Mouse (Mus musculus) megakaryocyte, embryonic 14.5 days (primary cell): ENCODE measurements around the gene Phactr1. TPM values are rescaled to one million over a fixed set of nuclear protein-coding genes. Genes with fewer than 3 reads are reported as not detected.

Experiments used
- H3K27me3 ChIP-seq: replicated peaks from 2 replicates; pipeline ENCODE3; 2012; ENCODE audit warnings: inconsistent platforms
- H3K36me3 ChIP-seq: replicated peaks from 2 replicates; pipeline ENCODE3; 2012; ENCODE audit warnings: low read length, inconsistent platforms, mixed read lengths
- H3K4me1 ChIP-seq: 2 replicates; pipeline ENCODE4 v1.6.1; 2012; ENCODE audit warnings: inconsistent platforms
- H3K4me3 ChIP-seq: replicated peaks from 2 replicates; pipeline ENCODE3; 2012; ENCODE audit warnings: moderate library complexity, mild to moderate bottlenecking, inconsistent platforms
- H3K9me3 ChIP-seq: 2 replicates; pipeline ENCODE4 v1.6.1; 2012; ENCODE audit warnings: inconsistent platforms
- FLI1 ChIP-seq: IDR thresholded peaks from 2 replicates; pipeline ENCODE4 v1.6.1; 2012; ENCODE audit warnings: low read length, inconsistent platforms, mixed read lengths
- GATA1 ChIP-seq: IDR thresholded peaks from 3 replicates; pipeline ENCODE4 v1.6.1; 2012; ENCODE audit warnings: mixed read lengths, low read length, inconsistent platforms, borderline replicate concordance
- polyA plus RNA-seq: library from polyadenylated mRNA; stranded (reverse); fragments of >175 nt; gene quantifications from 2 replicates; pipeline ENCODE4 v1.2.3, GENCODE M21; 2012; ENCODE audit warnings: low replicate concordance; ENCODE audit not compliant: insufficient read depth

Phactr1 gene
- polyA plus RNA-seq, 1 experiment = 0.01 TPM

DNA sequence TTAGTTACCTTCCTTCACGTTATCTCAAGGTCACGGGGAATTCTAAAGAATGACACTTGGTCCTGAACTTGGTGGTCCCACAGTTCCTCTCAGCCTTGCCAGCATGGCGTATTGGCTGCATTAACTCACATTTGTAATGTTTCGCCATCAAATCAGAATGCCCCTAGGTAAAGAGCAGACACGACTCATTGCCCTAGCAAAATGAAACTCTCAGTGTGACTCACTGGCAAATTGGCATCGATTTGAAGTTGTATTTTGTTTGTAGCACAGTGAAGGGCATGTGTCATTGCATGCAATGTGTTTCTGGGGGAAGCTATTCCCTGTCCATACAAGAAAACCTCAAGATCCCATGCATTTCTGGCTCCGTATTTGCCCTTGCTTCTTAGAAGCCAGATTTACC, 404.8 kb downstream of the Phactr1 start:
- peaks cover 8% of the 10 kb centered on the region for H3K27me3 ChIP-seq
- H3K4me3 ChIP-seq = no peak overlapping the region
- peaks cover 22% of the 10 kb centered on the region for H3K9me3 ChIP-seq
- H3K36me3 ChIP-seq = no peaks in the 10 kb centered on the region
- H3K4me1 ChIP-seq = no peaks in the 10 kb centered on the region
- TF ChIP-seq GATA1 (no peak), FLI1 (no peak)

DNA sequence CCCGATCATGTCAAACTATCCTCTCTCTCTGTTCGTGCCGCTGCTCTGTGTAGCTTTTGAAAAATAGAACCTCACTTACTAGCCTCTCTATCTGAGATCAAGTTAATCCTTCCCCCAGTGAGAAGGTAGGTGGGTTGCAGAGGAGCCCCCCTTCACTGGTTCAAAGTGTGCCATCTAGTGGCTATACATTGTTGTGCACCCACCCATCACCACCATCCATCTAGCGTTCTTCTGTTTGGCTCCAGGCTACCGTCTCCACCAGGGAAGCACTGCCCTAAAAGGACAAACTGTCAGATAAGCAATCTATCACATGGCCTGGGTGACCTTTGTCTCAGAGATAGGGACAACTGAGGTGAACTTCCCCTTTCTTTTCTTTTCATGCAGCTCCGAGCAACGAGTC, 413.9 kb downstream of the Phactr1 start:
- Histone ChIP-seq H3K9me3 (no peaks in the 10 kb centered on the region), H3K27me3 (peaks cover 18% of the 10 kb centered on the region), H3K4me3 (no peak overlapping the region), H3K4me1 (peaks cover 11% of the 10 kb centered on the region; the same call in 1 of the 2 replicates), H3K36me3 (no peaks in the 10 kb centered on the region)
- TF ChIP-seq FLI1 (no peak), GATA1 (no peak)

DNA sequence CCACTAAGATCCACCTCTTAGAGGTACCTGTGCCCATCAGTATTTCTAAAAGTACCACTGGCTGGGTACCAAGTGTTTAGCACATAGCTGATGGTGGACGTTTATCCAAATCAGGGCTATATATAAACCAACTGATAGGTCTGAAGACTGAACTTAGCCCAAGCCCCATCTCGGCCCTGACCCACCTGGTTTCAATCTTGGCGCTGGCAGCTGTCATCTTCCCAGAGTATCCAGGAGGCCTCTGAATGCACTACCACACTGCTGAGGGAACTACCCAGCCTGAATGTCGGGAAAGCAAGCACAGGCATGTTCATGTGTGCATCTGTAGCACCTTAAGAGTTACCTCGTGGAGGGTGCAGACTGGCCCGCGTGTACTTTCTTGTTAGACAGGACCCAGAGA, 422.5 kb downstream of the Phactr1 start:
- Histone ChIP-seq H3K4me1 (no peaks in the 10 kb centered on the region), H3K36me3 (no peaks in the 10 kb centered on the region), H3K9me3 (peaks cover 12% of the 10 kb centered on the region), H3K4me3 (no peak overlapping the region), H3K27me3 (peaks cover 5% of the 10 kb centered on the region)
- TF ChIP-seq GATA1 (no peak), FLI1 (no peak)

DNA sequence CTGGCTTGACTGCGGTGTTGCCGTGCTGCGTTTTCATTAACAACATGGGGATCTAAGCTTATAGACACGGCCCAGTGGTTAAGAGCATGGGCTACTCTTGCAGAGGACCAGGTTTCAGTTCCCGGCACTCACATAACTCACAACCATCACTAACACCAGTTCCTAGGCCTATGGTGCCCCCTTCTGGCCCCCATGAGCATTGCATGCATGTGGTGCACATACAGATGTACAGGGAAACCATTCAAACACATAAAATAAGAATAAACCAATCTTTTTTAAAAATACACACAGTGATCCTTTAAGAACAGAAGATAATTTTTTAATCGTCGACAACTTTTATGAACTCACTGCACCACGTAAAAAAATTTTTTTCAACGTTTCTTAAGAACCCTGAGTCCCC, 424.1 kb downstream of the Phactr1 start:
- peaks cover 5% of the 10 kb centered on the region for H3K27me3 ChIP-seq
- H3K4me3 ChIP-seq = no peak overlapping the region
- no peak for TF ChIP-seq GATA1
- no peak for TF ChIP-seq FLI1
- H3K36me3 ChIP-seq = no peaks in the 10 kb centered on the region
- no peaks in the 10 kb centered on the region for H3K4me1 ChIP-seq
- H3K9me3 ChIP-seq = peaks cover 17% of the 10 kb centered on the region

DNA sequence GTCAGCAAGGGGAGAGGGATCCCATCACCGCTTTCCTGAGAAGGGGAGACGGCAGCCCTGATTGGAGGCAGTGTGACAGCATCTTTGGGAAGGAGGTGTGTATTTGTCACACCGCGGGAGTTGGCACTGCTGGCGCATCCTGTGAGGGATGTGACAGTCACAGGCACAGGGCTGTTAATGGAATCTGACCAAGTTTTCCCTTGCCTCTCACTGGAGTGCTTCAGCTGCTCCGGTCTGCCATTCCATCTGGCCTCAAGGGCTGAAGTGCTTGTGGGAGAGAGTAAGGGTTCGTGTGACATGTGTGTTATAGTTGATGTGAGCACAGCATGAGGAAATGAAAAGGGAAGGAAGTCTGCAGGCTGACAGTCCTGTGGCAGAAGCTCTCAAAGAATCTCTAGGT, 431.9 kb downstream of the Phactr1 start:
- TF ChIP-seq FLI1 (no peak), GATA1 (no peak)
- H3K9me3 ChIP-seq = peaks cover 31% of the 10 kb centered on the region
- peaks cover 14% of the 10 kb centered on the region for H3K27me3 ChIP-seq
- H3K36me3 ChIP-seq = no peaks in the 10 kb centered on the region
- H3K4me1 ChIP-seq = peaks cover 4% of the 10 kb centered on the region; the same call in 1 of the 2 replicates
- H3K4me3 ChIP-seq = no peak overlapping the region

DNA sequence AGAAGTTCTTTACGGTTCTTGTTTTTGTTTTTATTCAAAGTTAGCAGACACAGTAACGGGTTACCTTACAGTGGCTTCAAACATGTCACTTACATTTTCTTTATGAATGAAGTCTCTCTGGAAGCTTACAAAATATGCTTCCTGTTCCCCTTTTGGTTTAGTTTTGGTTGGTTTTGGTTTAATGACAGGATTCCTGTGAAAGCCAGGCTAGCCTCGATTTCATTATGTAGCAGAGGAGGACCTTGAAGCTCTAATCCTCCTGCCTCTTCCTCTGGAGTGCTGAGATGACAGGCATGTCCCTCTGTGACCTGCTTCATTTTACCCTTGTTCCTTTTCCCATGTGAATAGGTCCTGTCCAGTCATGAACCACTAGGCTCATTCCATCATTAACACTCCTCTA, 432.3 kb downstream of the Phactr1 start:
- peaks cover 31% of the 10 kb centered on the region for H3K9me3 ChIP-seq
- H3K27me3 ChIP-seq = peaks cover 14% of the 10 kb centered on the region
- peaks cover 5% of the 10 kb centered on the region; the same call in 1 of the 2 replicates for H3K4me1 ChIP-seq
- TF ChIP-seq FLI1 (no peak), GATA1 (no peak)
- H3K4me3 ChIP-seq = no peak overlapping the region
- H3K36me3 ChIP-seq = no peaks in the 10 kb centered on the region

DNA sequence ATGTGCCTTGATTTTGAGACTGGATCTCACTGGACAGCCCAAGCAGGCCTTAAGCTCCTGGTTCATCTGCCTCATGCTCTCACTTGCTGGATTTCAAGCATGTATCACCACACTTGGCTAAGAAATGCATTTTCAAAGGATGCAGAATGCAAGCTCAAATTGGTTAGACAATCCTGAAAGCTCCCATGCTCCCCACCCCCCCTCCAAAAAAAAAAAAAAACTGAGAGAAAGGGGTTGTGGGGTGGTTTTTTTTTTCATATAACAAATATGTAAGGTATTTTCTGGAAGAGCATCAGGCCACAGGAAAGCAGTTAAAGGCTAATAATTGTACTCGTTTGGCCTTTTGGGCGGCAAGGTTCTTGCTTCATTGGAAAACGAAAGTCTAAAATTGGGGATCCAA, 432.7 kb downstream of the Phactr1 start:
- Histone ChIP-seq H3K4me1 (peaks cover 9% of the 10 kb centered on the region), H3K36me3 (no peaks in the 10 kb centered on the region), H3K4me3 (no peak overlapping the region), H3K27me3 (peaks cover 14% of the 10 kb centered on the region), H3K9me3 (peaks cover 31% of the 10 kb centered on the region)
- TF ChIP-seq GATA1 (no peak), FLI1 (no peak)

DNA sequence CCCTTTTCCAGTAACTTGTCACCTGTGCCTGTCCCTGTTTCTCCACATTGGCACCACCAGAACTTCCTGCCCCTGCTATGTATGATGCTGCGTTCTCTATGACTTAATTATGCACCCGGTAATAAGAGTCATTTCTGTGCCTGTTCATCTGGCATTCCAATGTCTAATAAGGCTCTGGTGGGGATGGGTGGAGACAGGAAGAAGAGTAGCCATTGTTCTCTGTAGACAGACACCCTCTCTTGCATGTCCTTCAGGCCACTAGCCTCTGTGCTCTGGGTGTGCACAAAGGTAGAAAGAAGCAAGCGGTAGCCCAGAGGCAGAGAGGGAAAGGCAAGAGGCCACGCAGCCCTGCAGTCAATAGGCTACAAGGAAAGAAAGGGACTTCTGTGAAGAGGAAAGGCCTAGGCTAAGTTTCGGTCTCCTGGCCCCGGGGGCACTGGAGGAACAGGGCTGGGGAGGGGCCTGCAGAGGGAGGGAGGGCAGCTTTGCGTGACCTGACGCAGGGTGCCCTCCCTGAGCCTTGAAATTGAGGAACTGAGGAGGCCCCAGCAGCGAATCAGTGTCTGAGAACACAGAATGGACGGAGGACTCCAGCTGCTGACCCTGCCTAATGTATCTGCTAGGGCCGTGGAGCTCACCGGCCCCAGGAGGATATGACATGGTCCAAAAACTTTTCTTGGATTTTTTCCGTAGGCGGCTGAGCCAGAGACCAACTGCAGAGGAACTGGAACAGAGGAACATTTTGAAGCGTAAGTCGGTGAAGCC, 442.1 kb downstream of the Phactr1 start:
- H3K4me3 ChIP-seq = no peak overlapping the region
- peaks cover 19% of the 10 kb centered on the region for H3K4me1 ChIP-seq
- no peaks in the 10 kb centered on the region for H3K36me3 ChIP-seq
- TF ChIP-seq GATA1 (no peak), FLI1 (no peak)
- peaks cover 26% of the 10 kb centered on the region for H3K27me3 ChIP-seq
- H3K9me3 ChIP-seq = no peaks in the 10 kb centered on the region

DNA sequence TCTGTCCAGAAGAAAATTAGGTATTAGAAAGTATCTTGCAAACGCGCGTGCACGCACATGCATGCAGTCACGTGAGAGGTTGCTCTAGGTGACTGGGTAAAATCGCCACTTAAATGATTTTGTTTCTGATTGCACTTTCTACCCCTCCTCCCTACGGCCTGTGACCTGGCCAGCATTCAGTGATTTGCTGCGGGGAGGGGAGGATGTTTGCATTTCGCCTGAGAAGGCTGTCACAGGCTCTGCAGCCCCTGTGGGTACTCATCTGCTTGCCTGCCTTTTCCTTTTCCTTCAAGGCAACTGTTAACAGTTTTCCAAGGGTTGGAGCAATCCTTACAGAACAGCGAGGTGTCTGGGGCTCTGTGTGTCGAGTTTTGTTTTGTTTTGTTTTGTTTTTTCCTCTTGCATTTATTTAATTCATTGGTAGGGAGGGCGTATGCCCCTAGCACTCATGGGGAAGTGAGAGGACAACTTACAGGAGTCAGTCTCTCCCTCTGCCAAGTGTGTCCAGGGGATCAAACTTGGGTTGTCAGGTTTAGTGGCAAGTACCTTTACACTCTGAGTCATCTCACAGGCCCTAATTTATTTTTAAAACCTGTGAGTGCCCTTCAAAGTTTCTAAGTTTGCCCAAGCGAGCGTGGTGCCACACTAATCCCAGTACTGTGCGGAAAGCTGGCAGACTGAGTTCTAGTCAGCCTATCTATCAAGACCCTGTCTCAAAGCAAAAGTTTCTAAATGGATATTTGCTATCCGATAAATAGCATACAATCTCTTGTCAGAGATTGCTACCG, 443.7 kb downstream of the Phactr1 start:
- Histone ChIP-seq H3K36me3 (no peaks in the 10 kb centered on the region), H3K4me1 (peaks cover 5% of the 10 kb centered on the region), H3K27me3 (peaks cover 29% of the 10 kb centered on the region), H3K9me3 (no peaks in the 10 kb centered on the region), H3K4me3 (no peak overlapping the region)
- TF ChIP-seq FLI1 = no peak

DNA sequence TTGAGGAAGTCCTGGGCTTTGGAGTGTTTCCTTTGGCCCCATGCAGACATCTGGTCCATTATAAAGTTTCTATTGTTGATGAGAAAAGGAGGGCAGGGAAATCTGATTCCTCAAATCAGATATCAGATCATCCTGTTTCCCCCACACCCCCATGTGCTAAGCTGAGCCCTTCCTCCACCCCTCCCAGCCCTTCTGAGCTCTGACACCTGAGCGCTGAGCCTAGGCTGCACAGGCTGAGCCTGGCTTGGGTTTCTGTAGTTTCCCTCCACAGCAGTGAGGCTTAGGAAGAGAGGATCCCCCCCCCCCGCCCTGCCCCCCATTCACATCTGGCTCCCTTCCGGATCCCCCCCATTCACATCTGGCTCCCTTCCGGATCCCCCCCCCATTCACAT, 444.3 kb downstream of the Phactr1 start:
- Histone ChIP-seq H3K4me3 (no peak overlapping the region), H3K36me3 (no peaks in the 10 kb centered on the region), H3K4me1 (no peaks in the 10 kb centered on the region; the same call in 1 of the 2 replicates), H3K27me3 (peaks cover 29% of the 10 kb centered on the region), H3K9me3 (no peaks in the 10 kb centered on the region)
- TF ChIP-seq FLI1 (no peak), GATA1 (no peak)

DNA sequence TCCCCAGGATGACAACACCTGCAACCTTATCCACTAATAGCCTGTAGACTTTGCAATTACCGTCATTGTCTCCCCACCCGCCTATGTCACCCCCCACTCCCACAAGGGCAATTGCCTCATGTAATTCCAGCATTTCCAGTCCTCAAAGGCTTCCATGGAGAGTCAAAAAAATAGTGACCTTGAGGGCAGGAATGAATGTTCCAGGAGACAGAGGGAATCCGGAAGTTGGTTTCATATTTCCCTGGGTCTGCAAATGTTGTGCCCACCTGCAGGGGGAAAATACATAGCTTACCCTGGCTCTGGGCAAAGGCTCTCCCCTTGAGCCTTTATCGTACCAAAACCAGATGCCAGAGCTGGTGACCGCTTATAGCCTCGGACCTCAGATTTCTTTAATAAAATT, 449.7 kb downstream of the Phactr1 start:
- no peaks in the 10 kb centered on the region for H3K36me3 ChIP-seq
- TF ChIP-seq FLI1 = no peak
- TF ChIP-seq GATA1 = no peak
- no peaks in the 10 kb centered on the region for H3K4me1 ChIP-seq
- peaks cover 30% of the 10 kb centered on the region for H3K27me3 ChIP-seq
- H3K4me3 ChIP-seq = no peak overlapping the region
- no peaks in the 10 kb centered on the region for H3K9me3 ChIP-seq
